Mouse (Mus musculus): ENCODE data around the gene Epn2.

DNA sequence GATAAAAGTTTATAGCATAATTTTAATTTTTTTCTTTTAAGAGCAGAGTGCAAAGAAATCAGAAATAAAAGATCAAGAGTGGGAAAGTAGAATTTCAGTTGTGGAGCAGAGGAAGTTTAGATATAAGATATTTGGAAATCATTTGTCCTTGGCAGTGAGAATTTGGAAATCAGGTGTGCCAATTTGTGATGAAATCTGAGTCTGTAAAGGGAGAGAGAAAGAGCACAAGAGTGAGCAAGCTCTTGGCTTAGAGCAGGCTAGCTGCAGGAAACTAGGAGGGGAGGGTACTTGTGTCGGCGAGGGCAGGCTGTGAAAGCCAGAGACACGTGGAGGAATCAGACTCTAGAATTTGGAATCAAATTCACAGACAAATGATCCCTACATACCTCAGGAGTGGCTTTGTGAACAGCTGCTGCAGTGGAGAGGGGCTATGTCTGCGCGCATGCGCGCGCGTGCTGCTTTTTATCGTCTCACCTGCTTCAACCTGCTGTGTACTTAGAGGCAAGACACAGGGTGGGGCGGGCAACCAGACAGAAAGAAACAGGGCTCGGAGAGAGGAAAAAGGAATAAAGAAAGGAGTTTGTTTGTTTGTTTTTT is 102.6 kb downstream of the Epn2 start:
- no peak for TF ChIP-seq CTCF (IDR thresholded peaks at IDR 0.05; ENCODE audit: insufficient read depth, low read length)
- no peak for TF ChIP-seq POLR2A (IDR thresholded peaks at IDR 0.05; ENCODE audit: borderline replicate concordance, extremely low read depth, low read depth, low read length)

Data from lung, adult 2 months (tissue).